Mouse (Mus musculus) WW6 (cell line): ENCODE measurements around the gene Acsl1.

Source experiments
- DNase-seq: peaks from one replicate; pipeline ENCODE4 v3.0.0-alpha.2; 2013; ENCODE audit warnings: low read depth, low spot score

Acsl1 gene

GRCm38 (mm10) chr8:46504196-46504595 lies 33.4 kb downstream of the Acsl1 start:
- DNase-seq, result no peak

- DNase-seq, result no peak
Observed at GRCm38 (mm10) chr8:46508488-46509395, 37.9 kb downstream of the Acsl1 start.

- DNase-seq, result no peak
Observed at GRCm38 (mm10) chr8:46509474-46509873, 38.6 kb downstream of the Acsl1 start.

GRCm38 (mm10) chr8:46511336-46511735 lies 40.5 kb downstream of the Acsl1 start:
- DNase-seq, result no peak

- DNase-seq, result no peak
Observed at GRCm38 (mm10) chr8:46512538-46512937, 41.7 kb downstream of the Acsl1 start.

GRCm38 (mm10) chr8:46514027-46514426 lies 43.2 kb downstream of the Acsl1 start:
- DNase-seq, result no peak

- no peak for DNase-seq
Observed at GRCm38 (mm10) chr8:46520667-46521066, 49.8 kb downstream of the Acsl1 start.

GRCm38 (mm10) chr8:46526098-46526497 lies 55.3 kb downstream of the Acsl1 start:
- no peak for DNase-seq

- no peak for DNase-seq
Observed at GRCm38 (mm10) chr8:46526821-46527220, 56.0 kb downstream of the Acsl1 start.

GRCm38 (mm10) chr8:46529508-46529907 lies 58.7 kb downstream of the Acsl1 start:
- DNase-seq, result no peak

GRCm38 (mm10) chr8:46530541-46530940 lies 59.7 kb downstream of the Acsl1 start:
- DNase-seq, result no peak

GRCm38 (mm10) chr8:46533926-46534325 lies 63.1 kb downstream of the Acsl1 start:
- DNase-seq, result no peak

GRCm38 (mm10) chr8:46539701-46540100 lies 68.9 kb downstream of the Acsl1 start:
- no peak for DNase-seq

- DNase-seq, result no peak
Observed at GRCm38 (mm10) chr8:46543191-46543590, 72.4 kb downstream of the Acsl1 start.

- DNase-seq, result no peak
Observed at GRCm38 (mm10) chr8:46543662-46544061, 72.8 kb downstream of the Acsl1 start.

GRCm38 (mm10) chr8:46545854-46546253 lies 75.0 kb downstream of the Acsl1 start:
- no peak for DNase-seq

- DNase-seq, result no peak
Observed at GRCm38 (mm10) chr8:46546431-46547176, 75.8 kb downstream of the Acsl1 start.

- DNase-seq, result no peak
Observed at GRCm38 (mm10) chr8:46547245-46547644, 76.4 kb downstream of the Acsl1 start.

GRCm38 (mm10) chr8:46550058-46550457 lies 79.2 kb downstream of the Acsl1 start:
- no peak for DNase-seq

GRCm38 (mm10) chr8:46551029-46551428 lies 80.2 kb downstream of the Acsl1 start:
- DNase-seq, result no peak

- peak; percentile 99 for DNase-seq
Observed at GRCm38 (mm10) chr8:46551615-46552440, 81.0 kb downstream of the Acsl1 start, which contains the start of gene Cenpu. TSS of gene Cenpu (plus strand) at chr8:46552028.

GRCm38 (mm10) chr8:46552441-46552765 lies 81.6 kb downstream of the Acsl1 start:
- DNase-seq, result no peak
